Mouse (Mus musculus) lung, adult 2 months (tissue): ENCODE data around the gene Scaper.

Experiments
- CTCF ChIP-seq: fragments of 200-500 bp; IDR thresholded peaks from 2 replicates; pipeline ENCODE4 v1.5.1; 2011; ENCODE audit warnings: mild to moderate bottlenecking, low read length, control low read depth; ENCODE audit not compliant: insufficient read depth
- POLR2A ChIP-seq: fragments of 200-500 bp; IDR thresholded peaks from 2 replicates; pipeline ENCODE4 v1.6.1; 2011; ENCODE audit warnings: low read depth, mild to moderate bottlenecking, control low read depth, low read length, borderline replicate concordance; ENCODE audit errors: extremely low read depth

- no peak for TF ChIP-seq POLR2A
- TF ChIP-seq CTCF: 0 out of 2 replicates have a peak, but pooled peaks have one; percentile 0
Observed at GRCm38 (mm10) chr9:55549302-55549890, 388.5 kb downstream of the Scaper start.
